Mouse (Mus musculus) spleen, adult 2 months (tissue): Measurements from ENCODE around the gene Stxbp4.

Experiments
- CTCF ChIP-seq: fragments of 200-500 bp; IDR thresholded peaks from 2 replicates; pipeline ENCODE4 v1.5.1; 2011; ENCODE audit warnings: mild to moderate bottlenecking, inconsistent platforms; ENCODE audit not compliant: insufficient read depth, insufficient read length, insufficient replicate concordance; ENCODE audit errors: extremely low read depth
- POLR2A ChIP-seq: fragments of 200-500 bp; IDR thresholded peaks from 2 replicates; pipeline ENCODE4 v1.6.1; 2011; ENCODE audit warnings: low read depth, low read length, inconsistent platforms

GRCm38 (mm10) chr11:90492511-90492910, 145.4 kb downstream of the Stxbp4 start:
- TF ChIP-seq POLR2A (no peak), CTCF (no peak)
